ENCODE assay signal across 10 mouse cellular contexts in genomic region chr6:129423040-129423733, GRCm38 (mm10). TPM values are rescaled to one million over a fixed set of nuclear protein-coding genes. Genes with fewer than 3 reads are reported as not detected.
DNase-seq lines count a peak whose midpoint lies in the region; ATAC-seq lines count a peak whose summit lies in the region.
"Had no signal": no experiment of that assay in that cellular context is flagged by ENCODE, and none has a peak within 500 bp of the region (broad histone marks: within the 10 kb centered on the region; RNA-seq: fewer than 3 reads in every experiment).

No protein-coding gene starts in this region.

- 0 out of 2 replicates have a peak, but pooled peaks have one; percentile 49 for ATAC-seq in limb, embryonic 11.5 days (ENCODE audit: insufficient number of reproducible peaks, low FRiP score, low TSS enrichment, low read depth)
- peak; percentile 43 for ATAC-seq in heart, embryonic 12.5 days (ENCODE audit: insufficient number of reproducible peaks, low FRiP score)
- ATAC-seq in monocyte, adult 5-6 weeks (replicated peaks; ENCODE audit: insufficient number of reproducible peaks, low FRiP score, low TSS enrichment, poor library complexity, severe bottlenecking), result no peak
- ATAC-seq: Patski had no signal

- no peaks in the 10 kb centered on the region for H3K4me1 ChIP-seq in limb, embryonic 11.5 days (ENCODE audit: control insufficient read depth, insufficient read depth, low read length)
- H3K4me1 ChIP-seq in limb, embryonic 10.5 days, result peaks cover 6% of the 10 kb centered on the region; the same call in 1 of the 2 replicates
- H3K4me1 ChIP-seq in heart, embryonic 12.5 days (replicated peaks), result peaks cover 11% of the 10 kb centered on the region

- H3K9ac ChIP-seq in limb, embryonic 11.5 days (ENCODE audit: low read length), result no peak overlapping the region
- H3K9ac ChIP-seq in heart, embryonic 12.5 days, result no peak overlapping the region

- no peak for DNase-seq in limb, embryonic 11.5 days (ENCODE audit: low spot score)
- DNase-seq in limb, embryonic 10.5 days (ENCODE audit: low spot score), result no peak
- peak; percentile 30 to 36 for DNase-seq in adrenal gland, postnatal 36 days
- DNase-seq in kidney, postnatal 25 days, result peak; percentile 55 to 60
- DNase-seq in frontal cortex, adult 2 months (ENCODE audit: extremely low spot score in 1 of 2, low spot score in 1 of 2), result no peak
- no peak for DNase-seq in spleen, adult 12 weeks (ENCODE audit: low spot score)

- H3K4me3 ChIP-seq in limb, embryonic 11.5 days (ENCODE audit: low read depth, low read length), result no peak overlapping the region
- H3K4me3 ChIP-seq in limb, embryonic 10.5 days, result no peak overlapping the region
- no peak overlapping the region for H3K4me3 ChIP-seq in heart, embryonic 12.5 days

- 71% methylated on average over 4 of the region's 4 CpGs for WGBS in limb, embryonic 11.5 days
- 76% methylated on average over 4 of the region's 4 CpGs for WGBS in limb, embryonic 10.5 days
- WGBS in heart, embryonic 12.5 days, result 54% methylated on average over 4 of the region's 4 CpGs

- H3K27me3 ChIP-seq in limb, embryonic 11.5 days (ENCODE audit: control insufficient read depth, insufficient read depth, low read length), result no peaks in the 10 kb centered on the region
- no peaks in the 10 kb centered on the region for H3K27me3 ChIP-seq in limb, embryonic 10.5 days (ENCODE audit: low read depth, poor library complexity, severe bottlenecking)
- H3K27me3 ChIP-seq in heart, embryonic 12.5 days (replicated peaks), result no peaks in the 10 kb centered on the region

- no peaks in the 10 kb centered on the region for H3K9me3 ChIP-seq in limb, embryonic 11.5 days (ENCODE audit: control insufficient read depth, low read length)
- no peaks in the 10 kb centered on the region for H3K9me3 ChIP-seq in limb, embryonic 10.5 days (replicated peaks)
- H3K9me3 ChIP-seq in heart, embryonic 12.5 days (replicated peaks), result no peaks in the 10 kb centered on the region

- H3K36me3 ChIP-seq in limb, embryonic 11.5 days (ENCODE audit: control insufficient read depth, insufficient read depth, low read length), result no peaks in the 10 kb centered on the region
- H3K36me3 ChIP-seq in limb, embryonic 10.5 days, result no peaks in the 10 kb centered on the region
- H3K36me3 ChIP-seq in heart, embryonic 12.5 days, result no peaks in the 10 kb centered on the region

- H3K27ac ChIP-seq in limb, embryonic 11.5 days (replicated peaks; ENCODE audit: low read depth, low read length), result no peak overlapping the region
- H3K27ac ChIP-seq in limb, embryonic 10.5 days, result no peak overlapping the region
- peak overlapping the region; percentile 46; the same call in 1 of the 2 replicates for H3K27ac ChIP-seq in heart, embryonic 12.5 days (ENCODE audit: poor library complexity, severe bottlenecking)

- H3K4me2 ChIP-seq in limb, embryonic 11.5 days (ENCODE audit: low read depth, severe bottlenecking), result no peak overlapping the region
- H3K4me2 ChIP-seq in heart, embryonic 12.5 days, result peak overlapping the region; percentile 19

RNA-seq across cellular contexts. Expression of gene Clec9a, which starts 14.5 kb away (rescaled TPM):
- polyA plus RNA-seq in limb, embryonic 11.5 days (2014; fragmentation: Nextera tagmentation; extraction: Ambion mirVana), result 0.41 and 0.44 TPM in 2 replicates
- 0.20 and 0.21 TPM in 2 replicates for polyA plus RNA-seq in limb, embryonic 10.5 days (2016; fragmentation: Nextera tagmentation; extraction: Ambion mirVana)
- total RNA-seq in adrenal gland, postnatal 36 days (2021), result under 1 TPM; 0.13 to 0.17 TPM
- 0.10 and 0.27 TPM in 2 replicates for polyA plus RNA-seq in heart, embryonic 12.5 days (2016; fragmentation: Nextera tagmentation; extraction: Ambion mirVana)
- 2.2 to 5.2 TPM (median 3.1 TPM) in 3 replicates for total RNA-seq in monocyte, adult 5-6 weeks (2017)
- 0.11 TPM in 1 of 2 replicates, not detected in the other for polyA plus RNA-seq in frontal cortex, adult 2 months (2012; rRNA removed)
- total RNA-seq: gastrocnemius, postnatal 36 days had no signal
- polyA plus RNA-seq: Patski had no signal

RNA-seq across cellular contexts. Expression of gene Clec1b, which starts 26.1 kb away (rescaled TPM):
- 6.0 and 6.6 TPM in 2 replicates for polyA plus RNA-seq in limb, embryonic 11.5 days (2014; fragmentation: Nextera tagmentation; extraction: Ambion mirVana)
- 9.2 and 12.0 TPM in 2 replicates for polyA plus RNA-seq in limb, embryonic 10.5 days (2016; fragmentation: Nextera tagmentation; extraction: Ambion mirVana)
- 1 to 10 TPM in 1 of 2 experiments, under 1 TPM in 1; 0.56 to 1.2 TPM for total RNA-seq in adrenal gland, postnatal 36 days (2021)
- 6.6 and 7.4 TPM in 2 replicates for polyA plus RNA-seq in heart, embryonic 12.5 days (2016; fragmentation: Nextera tagmentation; extraction: Ambion mirVana)
- total RNA-seq in monocyte, adult 5-6 weeks (2017), result 4.3 to 125 TPM (median 16.0 TPM) in 3 replicates
- polyA plus RNA-seq in frontal cortex, adult 2 months (2012; rRNA removed), result 0.15 TPM in 1 of 2 replicates, not detected in the other
- total RNA-seq: gastrocnemius, postnatal 36 days had no signal
- polyA plus RNA-seq: Patski had no signal

RNA-seq across cellular contexts. Expression of gene Clec1a, which starts 28.6 kb away (rescaled TPM):
- 1.6 and 2.3 TPM in 2 replicates for polyA plus RNA-seq in limb, embryonic 11.5 days (2014; fragmentation: Nextera tagmentation; extraction: Ambion mirVana)
- 0.84 and 1.4 TPM in 2 replicates for polyA plus RNA-seq in limb, embryonic 10.5 days (2016; fragmentation: Nextera tagmentation; extraction: Ambion mirVana)
- total RNA-seq in adrenal gland, postnatal 36 days (2021), result 1 to 10 TPM; 3.4 to 9.7 TPM
- 0.91 and 1.2 TPM in 2 replicates for polyA plus RNA-seq in heart, embryonic 12.5 days (2016; fragmentation: Nextera tagmentation; extraction: Ambion mirVana)
- 1.1 to 2.3 TPM in 2 of 3 replicates, not detected in the other for total RNA-seq in monocyte, adult 5-6 weeks (2017)
- 1.4 and 1.9 TPM in 2 replicates for polyA plus RNA-seq in frontal cortex, adult 2 months (2012; rRNA removed)
- polyA plus RNA-seq: Patski had no signal

RNA-seq across cellular contexts. Expression of gene Clec12b, which starts 37.5 kb away (rescaled TPM):
- not detected in 2 replicates for polyA plus RNA-seq in limb, embryonic 11.5 days (2014; fragmentation: Nextera tagmentation; extraction: Ambion mirVana)
- polyA plus RNA-seq in limb, embryonic 10.5 days (2016; fragmentation: Nextera tagmentation; extraction: Ambion mirVana), result not detected in 2 replicates
- total RNA-seq in adrenal gland, postnatal 36 days (2021), result not detected
- 0.33 and 0.64 TPM in 2 replicates for polyA plus RNA-seq in heart, embryonic 12.5 days (2016; fragmentation: Nextera tagmentation; extraction: Ambion mirVana)
- not detected in 3 replicates for total RNA-seq in monocyte, adult 5-6 weeks (2017)
- 0.13 and 0.22 TPM in 2 replicates for polyA plus RNA-seq in frontal cortex, adult 2 months (2012; rRNA removed)
- total RNA-seq: gastrocnemius, postnatal 36 days had no signal
- polyA plus RNA-seq: Patski had no signal

Comparison
In these comparisons a context has a peak if more than half of its experiments do, and no peak if none do; other contexts are left out.
1. DNase-seq: peak in adrenal gland, postnatal 36 days (2 of 2) and kidney, postnatal 25 days (2 of 2); none in limb, embryonic 11.5 days (single experiment), limb, embryonic 10.5 days (single experiment), frontal cortex, adult 2 months (0 of 2) and spleen, adult 12 weeks (single experiment).